Mouse (Mus musculus): ENCODE results near the gene Efcab6. TPM values are rescaled to one million over a fixed set of nuclear protein-coding genes. Genes with fewer than 3 reads are reported as not detected.
"Not testable (repeated sequence)": the region's sequence is repeated elsewhere in the genome, so short reads cannot be mapped to it uniquely, and the experiment has no call there.

Efcab6 gene
- polyA plus RNA-seq, 2 experiments, result not detected

DNA sequence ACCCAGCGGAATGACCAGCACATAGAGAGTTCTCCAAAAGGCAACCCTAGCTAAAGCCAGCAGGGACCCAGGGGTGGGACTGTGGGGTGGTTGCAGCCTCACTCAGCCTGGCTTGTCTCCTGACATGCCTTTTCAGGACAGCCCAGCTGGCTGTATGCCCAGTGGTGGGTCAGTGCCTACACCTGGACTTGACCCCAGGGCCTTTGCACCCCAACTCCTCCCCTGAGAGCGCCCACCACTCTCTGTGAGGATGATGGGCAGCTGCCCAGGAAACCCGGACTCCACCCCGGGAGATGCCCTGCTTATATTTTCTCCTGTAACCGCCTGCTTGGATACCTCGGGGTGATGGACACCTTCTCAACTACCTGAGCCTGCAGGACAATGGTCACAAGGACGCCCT lies 39.4 kb upstream of the Efcab6 start:
- no peaks in the 10 kb centered on the region for H3K4me1 ChIP-seq (replicated peaks; ENCODE audit: control insufficient read depth in 2 of 2, insufficient read depth in 2 of 2, low read length in 1 of 2)
- no peak overlapping the region for H3K27ac ChIP-seq
- H3K4me3 ChIP-seq (ENCODE audit: insufficient read depth in 1 of 2, low read depth in 2 of 2, low read length in 2 of 2), result no peak overlapping the region
- no peak for TF ChIP-seq EP300 (IDR thresholded peaks at IDR 0.05; ENCODE audit: low read depth)
- no peak for TF ChIP-seq CTCF (IDR thresholded peaks at IDR 0.05; ENCODE audit: low read depth)
- no peaks in the 10 kb centered on the region for H3K9me3 ChIP-seq (ENCODE audit: control insufficient read depth, low read length)
- H3K9ac ChIP-seq (replicated peaks), result no peak overlapping the region
- H3K27me3 ChIP-seq (ENCODE audit: control insufficient read depth, insufficient read depth, low read length), result peaks cover 17% of the 10 kb centered on the region
- ATAC-seq (ENCODE audit: insufficient read depth) (no peak), DNase-seq (ENCODE audit: low read depth in 3 of 3, low spot score in 3 of 3) (no peak)
- no peaks in the 10 kb centered on the region for H3K36me3 ChIP-seq (replicated peaks; ENCODE audit: control insufficient read depth, insufficient read depth, low read depth)
- WGBS (ENCODE audit: insufficient replicate concordance), result 55% methylated on average over 7 of the region's 7 CpGs
- H3K4me2 ChIP-seq (ENCODE audit: low read depth), result no peak overlapping the region

DNA sequence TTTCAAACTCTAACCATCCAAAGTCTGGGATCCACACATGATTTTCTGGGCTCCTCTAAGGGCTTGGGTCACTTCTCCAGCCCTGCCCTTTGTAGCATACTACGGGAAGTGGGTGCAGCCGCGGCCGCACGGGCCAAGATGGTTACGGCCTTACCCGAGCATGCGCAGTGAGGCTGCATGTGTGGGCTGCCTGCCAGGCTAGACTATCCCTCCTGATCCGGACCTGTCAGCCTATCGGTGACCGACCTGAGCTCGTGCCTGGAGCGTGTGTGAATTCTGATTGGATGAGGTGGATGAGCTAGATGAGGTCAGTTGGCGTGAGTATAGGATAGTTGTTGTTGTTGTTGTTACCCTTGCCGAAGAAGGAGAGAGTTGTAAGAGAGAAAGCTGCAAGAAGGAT lies 32.4 kb upstream of the Efcab6 start:
- not testable (repeated sequence) for H3K4me3 ChIP-seq (ENCODE audit: insufficient read depth in 1 of 2, low read depth in 2 of 2, low read length in 2 of 2); ATAC-seq (ENCODE audit: insufficient read depth); DNase-seq (ENCODE audit: low read depth in 3 of 3, low spot score in 3 of 3); H3K4me1 ChIP-seq (replicated peaks; ENCODE audit: control insufficient read depth in 2 of 2, insufficient read depth in 2 of 2, low read length in 1 of 2); H3K36me3 ChIP-seq (replicated peaks; ENCODE audit: control insufficient read depth, insufficient read depth, low read depth); H3K9me3 ChIP-seq (ENCODE audit: control insufficient read depth, low read length); H3K9ac ChIP-seq (replicated peaks); H3K4me2 ChIP-seq (ENCODE audit: low read depth); H3K27me3 ChIP-seq (ENCODE audit: control insufficient read depth, insufficient read depth, low read length); H3K27ac ChIP-seq
- WGBS (ENCODE audit: insufficient replicate concordance), result 69% methylated on average over 15 of the region's 15 CpGs

DNA sequence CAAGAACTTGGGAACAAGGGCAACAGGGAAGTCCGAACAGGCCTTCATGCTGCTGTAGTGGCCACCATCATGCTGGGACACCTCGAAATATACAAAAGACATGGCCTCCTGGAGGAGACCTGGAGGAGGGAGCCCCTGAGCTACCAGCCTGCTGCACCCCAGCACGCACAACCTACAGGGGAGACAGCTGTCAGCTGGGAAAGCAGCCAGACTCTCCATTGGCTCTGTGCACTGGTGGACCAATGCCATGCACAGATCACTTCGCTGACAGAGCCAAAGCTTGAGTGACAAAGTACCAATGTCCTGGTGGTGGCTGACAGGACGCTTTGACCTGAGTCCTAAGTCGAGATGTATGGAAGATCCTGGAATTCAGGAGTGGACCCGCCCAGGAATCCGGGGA lies 30.9 kb upstream of the Efcab6 start:
- Histone ChIP-seq H3K36me3 (replicated peaks; ENCODE audit: control insufficient read depth, insufficient read depth, low read depth) (no peaks in the 10 kb centered on the region), H3K4me2 (ENCODE audit: low read depth) (no peak overlapping the region), H3K27me3 (ENCODE audit: control insufficient read depth, insufficient read depth, low read length) (no peaks in the 10 kb centered on the region), H3K4me3 (ENCODE audit: insufficient read depth in 1 of 2, low read depth in 2 of 2, low read length in 2 of 2) (no peak overlapping the region), H3K27ac (no peak overlapping the region), H3K4me1 (replicated peaks; ENCODE audit: control insufficient read depth in 2 of 2, insufficient read depth in 2 of 2, low read length in 1 of 2) (no peaks in the 10 kb centered on the region), H3K9ac (replicated peaks) (no peak overlapping the region), H3K9me3 (ENCODE audit: control insufficient read depth, low read length) (no peaks in the 10 kb centered on the region)
- no peak for TF ChIP-seq CTCF (IDR thresholded peaks at IDR 0.05; ENCODE audit: low read depth)
- no peak for TF ChIP-seq EP300 (IDR thresholded peaks at IDR 0.05; ENCODE audit: low read depth)
- DNase-seq (ENCODE audit: low read depth in 3 of 3, low spot score in 3 of 3) (no peak), ATAC-seq (ENCODE audit: insufficient read depth) (no peak)
- WGBS (ENCODE audit: insufficient replicate concordance), result 51% methylated on average over 8 of the region's 8 CpGs

DNA sequence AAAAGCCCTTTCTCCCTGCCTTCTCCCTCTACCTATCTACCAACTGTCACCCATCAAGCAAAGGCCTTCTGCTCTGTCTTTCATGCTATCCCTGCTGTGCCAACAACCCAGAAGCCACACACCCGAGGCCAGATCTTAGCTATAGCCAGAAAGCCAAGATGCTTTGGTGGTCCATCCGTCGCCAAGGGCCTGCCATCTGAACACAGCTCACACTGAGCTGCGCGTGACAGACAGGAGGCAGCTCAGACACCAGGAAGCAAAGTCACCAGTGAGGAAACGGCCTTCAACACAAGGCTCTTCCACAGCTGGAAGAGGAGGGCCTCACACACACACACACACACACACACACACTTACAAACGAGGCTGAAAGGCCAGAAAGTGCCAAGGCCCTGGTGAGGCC lies 29.7 kb upstream of the Efcab6 start:
- no peak for ATAC-seq (ENCODE audit: insufficient read depth)
- no peaks in the 10 kb centered on the region for H3K27me3 ChIP-seq (ENCODE audit: control insufficient read depth, insufficient read depth, low read length)
- H3K36me3 ChIP-seq (replicated peaks; ENCODE audit: control insufficient read depth, insufficient read depth, low read depth), result no peaks in the 10 kb centered on the region
- no peak overlapping the region for H3K4me3 ChIP-seq (ENCODE audit: insufficient read depth in 1 of 2, low read depth in 2 of 2, low read length in 2 of 2)
- TF ChIP-seq CTCF (IDR thresholded peaks at IDR 0.05; ENCODE audit: low read depth) (no peak), EP300 (IDR thresholded peaks at IDR 0.05; ENCODE audit: low read depth) (no peak)
- DNase-seq (ENCODE audit: low read depth in 3 of 3, low spot score in 3 of 3), result no peak
- no peaks in the 10 kb centered on the region for H3K9me3 ChIP-seq (ENCODE audit: control insufficient read depth, low read length)
- 41% methylated on average over 7 of the region's 7 CpGs for WGBS (ENCODE audit: insufficient replicate concordance)
- H3K27ac ChIP-seq, result no peak overlapping the region
- H3K4me1 ChIP-seq (replicated peaks; ENCODE audit: control insufficient read depth in 2 of 2, insufficient read depth in 2 of 2, low read length in 1 of 2), result no peaks in the 10 kb centered on the region
- no peak overlapping the region for H3K4me2 ChIP-seq (ENCODE audit: low read depth)
- no peak overlapping the region for H3K9ac ChIP-seq (replicated peaks)

DNA sequence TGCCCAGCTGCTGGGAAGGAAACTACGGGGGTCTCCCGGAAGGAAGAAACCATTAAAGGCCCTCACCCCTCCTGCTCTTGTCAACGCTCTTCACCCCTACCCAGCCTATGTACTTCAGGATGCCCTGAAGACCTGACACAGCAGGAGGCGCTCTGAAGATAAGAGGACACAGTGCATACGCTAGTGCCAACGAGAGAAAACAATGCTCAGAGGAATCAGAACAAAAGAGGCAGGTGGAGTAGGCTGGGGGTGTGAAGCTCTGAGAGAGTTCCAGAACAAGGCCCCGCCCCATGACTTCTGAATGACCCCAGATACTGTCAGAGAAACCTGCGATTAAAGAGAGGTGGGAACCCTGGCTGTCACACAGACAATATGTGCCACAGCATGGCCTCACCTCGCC lies 21.6 kb upstream of the Efcab6 start:
- Histone ChIP-seq H3K27ac (no peak overlapping the region), H3K4me3 (ENCODE audit: insufficient read depth in 1 of 2, low read depth in 2 of 2, low read length in 2 of 2) (no peak overlapping the region), H3K36me3 (replicated peaks; ENCODE audit: control insufficient read depth, insufficient read depth, low read depth) (no peaks in the 10 kb centered on the region), H3K4me2 (ENCODE audit: low read depth) (no peak overlapping the region), H3K9ac (replicated peaks) (no peak overlapping the region), H3K4me1 (replicated peaks; ENCODE audit: control insufficient read depth in 2 of 2, insufficient read depth in 2 of 2, low read length in 1 of 2) (no peaks in the 10 kb centered on the region), H3K27me3 (ENCODE audit: control insufficient read depth, insufficient read depth, low read length) (no peaks in the 10 kb centered on the region), H3K9me3 (ENCODE audit: control insufficient read depth, low read length) (no peaks in the 10 kb centered on the region)
- TF ChIP-seq EP300 (IDR thresholded peaks at IDR 0.05; ENCODE audit: low read depth), result no peak
- WGBS (ENCODE audit: insufficient replicate concordance), result 33% methylated on average over 9 of the region's 9 CpGs
- DNase-seq (ENCODE audit: low read depth in 3 of 3, low spot score in 3 of 3), result no peak
- no peak for ATAC-seq (ENCODE audit: insufficient read depth)

DNA sequence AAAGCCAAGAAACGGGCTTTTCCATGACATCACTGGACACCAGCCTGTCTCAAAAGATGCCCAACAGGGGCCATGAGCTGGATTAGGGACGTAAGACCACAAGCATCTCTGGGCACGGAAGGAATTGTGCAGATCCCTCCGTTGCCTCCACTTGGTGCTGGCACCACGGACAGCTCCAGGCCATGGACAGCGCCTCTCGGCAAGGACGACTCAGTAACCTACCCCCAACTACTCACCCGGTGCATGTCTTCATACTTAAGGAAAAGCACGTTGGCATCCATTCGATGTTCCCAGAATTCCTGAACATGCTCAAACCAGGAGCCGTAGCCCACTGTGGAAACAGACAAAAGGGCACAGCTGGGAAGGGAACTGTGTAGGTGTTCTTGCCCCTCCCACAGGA lies 21.2 kb upstream of the Efcab6 start:
- DNase-seq (ENCODE audit: low read depth in 3 of 3, low spot score in 3 of 3) (no peak), ATAC-seq (ENCODE audit: insufficient read depth) (no peak)
- Histone ChIP-seq H3K36me3 (replicated peaks; ENCODE audit: control insufficient read depth, insufficient read depth, low read depth) (no peaks in the 10 kb centered on the region), H3K4me3 (ENCODE audit: insufficient read depth in 1 of 2, low read depth in 2 of 2, low read length in 2 of 2) (no peak overlapping the region), H3K9me3 (ENCODE audit: control insufficient read depth, low read length) (no peaks in the 10 kb centered on the region), H3K4me2 (ENCODE audit: low read depth) (no peak overlapping the region), H3K27ac (no peak overlapping the region), H3K27me3 (ENCODE audit: control insufficient read depth, insufficient read depth, low read length) (no peaks in the 10 kb centered on the region), H3K4me1 (replicated peaks; ENCODE audit: control insufficient read depth in 2 of 2, insufficient read depth in 2 of 2, low read length in 1 of 2) (no peaks in the 10 kb centered on the region), H3K9ac (replicated peaks) (no peak overlapping the region)
- 24% methylated on average over 12 of the region's 12 CpGs for WGBS (ENCODE audit: insufficient replicate concordance)
- TF ChIP-seq CTCF (IDR thresholded peaks at IDR 0.05; ENCODE audit: low read depth) (no peak), EP300 (IDR thresholded peaks at IDR 0.05; ENCODE audit: low read depth) (no peak)
